Mouse (Mus musculus): ENCODE data around the gene Gm11146.

GRCm38 (mm10) chr16:77602581-77602980 lies 687 bp upstream of the Gm11146 start:
- TF ChIP-seq CTCF (IDR thresholded peaks at IDR 0.05; ENCODE audit: insufficient read depth, low read depth, low read length): no peak
- TF ChIP-seq POLR2A (IDR thresholded peaks at IDR 0.05; ENCODE audit: insufficient read depth, low read depth, low read length): no peak

Measured in olfactory bulb, adult 2 months (tissue).